Mouse (Mus musculus): Measurements from ENCODE around the gene Bcl2a1d.
"Not testable (repeated sequence)": the region's sequence is repeated elsewhere in the genome, so short reads cannot be mapped to it uniquely, and the experiment has no call there.

DNA sequence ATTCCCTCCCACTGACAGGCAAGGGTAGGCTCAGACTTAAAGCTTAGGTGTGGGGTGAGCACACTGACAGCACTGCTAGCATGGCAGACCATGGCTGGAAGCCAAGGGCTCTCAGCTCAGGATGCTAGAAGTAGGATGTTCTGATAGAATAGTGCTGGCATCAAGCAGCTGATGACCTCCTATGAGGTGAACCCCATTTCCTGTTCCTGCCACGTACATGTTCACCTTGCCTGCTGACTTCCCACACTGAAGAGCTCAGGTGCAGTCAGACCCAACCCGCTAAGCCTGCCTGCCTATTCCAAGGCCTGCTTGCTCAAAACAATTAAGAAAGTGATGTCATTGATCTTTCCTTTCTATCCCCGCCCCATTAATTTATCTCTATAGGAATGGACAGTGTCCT is 42.3 kb downstream of the Bcl2a1d start:
- TF ChIP-seq CTCF, EP300 (IDR thresholded peaks at IDR 0.05; ENCODE audit: low read depth): not testable (repeated sequence)
